Mouse (Mus musculus): ENCODE data around the gene Depdc5. TPM values are rescaled to one million over a fixed set of nuclear protein-coding genes. Genes with fewer than 3 reads are reported as not detected.

Gene Depdc5
- total RNA-seq, 2 experiments from 2014 or later, result 57.2 to 57.9 TPM

- intact Hi-C loops (cut with DNase I), result no loop called here
- no peak for DNase-seq (ENCODE audit: extremely low spot score in 1 of 2, low spot score in 2 of 2)
These were observed 179.9 kb downstream of the Depdc5 start for GRCm38 (mm10) chr5:33043397-33043796.

Other genes starting within 250 kb of the Depdc5 start
- gene Pisd, start 78.1 kb upstream of the Depdc5 start, total RNA-seq (2021), result 10 to 100 TPM; 46.3 to 50.2 TPM
- gene Gm20671, start 36.6 kb upstream of the Depdc5 start, total RNA-seq (2021), result not detected
- 10 to 100 TPM; 31.8 to 34.6 TPM for gene Prr14l, start 9.4 kb upstream of the Depdc5 start, total RNA-seq (2021)
- 1,000 to 10,000 TPM in 1 of 2 experiments, 100 to 1,000 TPM in 1; 996 to 1,031 TPM for gene Ywhah, start 155.1 kb downstream of the Depdc5 start, total RNA-seq (2021)
- gene Slc5a1, start 240.5 kb downstream of the Depdc5 start, total RNA-seq (2021), result under 1 TPM in 1 of 2 experiments, not detected in 1; 0.14 TPM